Mouse (Mus musculus) CH12.LX (cell line): ENCODE data around the gene Ttll6. TPM values are rescaled to one million over a fixed set of nuclear protein-coding genes. Genes with fewer than 3 reads are reported as not detected.

Experiments used
- DNase-seq: peaks from one replicate; pipeline ENCODE4 v3.0.0-alpha.2; 2013; ENCODE audit errors: extremely low read depth
- H3K27ac ChIP-seq: 2 replicates; pipeline ENCODE4 v1.5.1; 2012; ENCODE audit warnings: low read depth, mild to moderate bottlenecking, control low read depth, moderate library complexity; ENCODE audit not compliant: insufficient read depth
- H3K27me3 ChIP-seq: replicated peaks from 2 replicates; pipeline ENCODE3; 2012; ENCODE audit warnings: inconsistent platforms
- H3K36me3 ChIP-seq, 2 experiments: replicated peaks in 1 of 2; 2 replicates each; pipeline versions ENCODE3 to v1.6.1; 2012; ENCODE audit warnings: inconsistent platforms in 1 of 2, low read length in 1 of 2, mild to moderate bottlenecking in 1 of 2, mixed read lengths in 1 of 2, moderate library complexity in 1 of 2; ENCODE audit not compliant: control insufficient read depth in 1 of 2, insufficient read depth in 1 of 2
- H3K4me1 ChIP-seq, 2 experiments: 2 replicates each; pipeline ENCODE4 v1.6.1; 2012; ENCODE audit warnings: inconsistent platforms in 1 of 2, moderate library complexity in 1 of 2; ENCODE audit not compliant: insufficient read depth in 2 of 2, control insufficient read depth in 1 of 2
- H3K4me2 ChIP-seq: 2 replicates; pipeline ENCODE4 v1.6.1; 2012; ENCODE audit warnings: low read depth, mild to moderate bottlenecking, control low read depth; ENCODE audit not compliant: poor library complexity, insufficient read depth, severe bottlenecking
- H3K4me3 ChIP-seq, 3 experiments: fragments of 150-350 bp in 1 of 3; sonication (generic) in 1 of 3; replicated peaks in 1 of 3; 2 replicates each; pipeline versions ENCODE3 to v1.5.1; 2011 to 2012; ENCODE audit warnings: low read depth in 2 of 3, low read length in 2 of 3, mild to moderate bottlenecking in 2 of 3, moderate library complexity in 2 of 3, control low read depth in 1 of 3, improper control_type of control experiment in 1 of 3, inconsistent platforms in 1 of 3, mixed read lengths in 1 of 3; ENCODE audit not compliant: poor library complexity in 1 of 3
- H3K79me2 ChIP-seq: replicated peaks from 2 replicates; pipeline ENCODE4 v1.6.1; 2012; ENCODE audit warnings: mild to moderate bottlenecking, moderate library complexity; ENCODE audit not compliant: control insufficient read depth, poor library complexity, insufficient read depth, severe bottlenecking; ENCODE audit errors: extremely low read depth
- H3K9ac ChIP-seq: 2 replicates; pipeline ENCODE4 v1.6.1; 2012; ENCODE audit warnings: low read depth, mild to moderate bottlenecking, control low read depth, moderate library complexity; ENCODE audit not compliant: insufficient read depth
- H3K9me3 ChIP-seq: replicated peaks from 2 replicates; pipeline ENCODE3; 2012; ENCODE audit warnings: low read length, inconsistent platforms, mixed read lengths
- BHLHE40 ChIP-seq: IDR thresholded peaks from 2 replicates; pipeline ENCODE4 v1.6.1; 2011; ENCODE audit warnings: mild to moderate bottlenecking, low read depth, low read length, improper control_type of control experiment
- CHD1 ChIP-seq: IDR thresholded peaks from 2 replicates; pipeline ENCODE4 v1.6.1; 2012; ENCODE audit warnings: low read depth, low read length, improper control_type of control experiment, inconsistent platforms
- CTCF ChIP-seq, 2 experiments: IDR thresholded peaks in 1 of 2; conservative IDR thresholded peaks in 1 of 2; 2 replicates each; pipeline ENCODE4 v1.5.1; 2011 to 2012; ENCODE audit warnings: low read depth in 2 of 2, low read length in 2 of 2, improper control_type of control experiment in 1 of 2, inconsistent platforms in 1 of 2, mild to moderate bottlenecking in 1 of 2, moderate library complexity in 1 of 2
- ELF1 ChIP-seq: IDR thresholded peaks from 2 replicates; pipeline ENCODE4 v1.6.1; 2014; ENCODE audit warnings: low read depth, mild to moderate bottlenecking, inconsistent platforms, low read length, improper control_type of control experiment
- EP300 ChIP-seq: IDR thresholded peaks from 2 replicates; pipeline ENCODE4 v1.6.1; 2011; ENCODE audit warnings: low read length, improper control_type of control experiment
- ETS1 ChIP-seq: conservative IDR thresholded peaks from 2 replicates; pipeline ENCODE4 v1.6.1; 2012; ENCODE audit warnings: low read depth, mild to moderate bottlenecking, inconsistent platforms, low read length, improper control_type of control experiment, moderate library complexity
- GABPA ChIP-seq: IDR thresholded peaks from 2 replicates; pipeline ENCODE4 v1.6.1; 2012; ENCODE audit warnings: low read depth, low read length, improper control_type of control experiment, inconsistent platforms; ENCODE audit not compliant: insufficient replicate concordance
- HCFC1 ChIP-seq: IDR thresholded peaks from 2 replicates; pipeline ENCODE4 v1.6.1; 2012; ENCODE audit warnings: low read depth, mild to moderate bottlenecking, inconsistent platforms, low read length, improper control_type of control experiment
- IRF4 ChIP-seq: IDR thresholded peaks from 2 replicates; pipeline ENCODE4 v1.6.1; 2014; ENCODE audit warnings: low read depth, mild to moderate bottlenecking, inconsistent platforms, low read length, improper control_type of control experiment
- JUN ChIP-seq: IDR thresholded peaks from 2 replicates; pipeline ENCODE4 v1.6.1; 2011; ENCODE audit warnings: low read depth, mild to moderate bottlenecking, low read length, improper control_type of control experiment, moderate library complexity; ENCODE audit not compliant: insufficient read depth
- KAT2A ChIP-seq: IDR thresholded peaks from 2 replicates; pipeline ENCODE4 v1.6.1; 2012; ENCODE audit warnings: low read length, improper control_type of control experiment, inconsistent platforms; ENCODE audit not compliant: insufficient replicate concordance
- MAFK ChIP-seq: IDR thresholded peaks from 2 replicates; pipeline ENCODE4 v1.6.1; 2011; ENCODE audit warnings: low read length, improper control_type of control experiment; ENCODE audit not compliant: insufficient replicate concordance
- MAX ChIP-seq: IDR thresholded peaks from 2 replicates; pipeline ENCODE4 v1.6.1; 2011; ENCODE audit warnings: low read length, improper control_type of control experiment
- MAZ ChIP-seq: IDR thresholded peaks from 2 replicates; pipeline ENCODE4 v1.6.1; 2012; ENCODE audit warnings: low read depth, mild to moderate bottlenecking, inconsistent platforms, low read length, improper control_type of control experiment, moderate library complexity
- MXI1 ChIP-seq: IDR thresholded peaks from 2 replicates; pipeline ENCODE4 v1.6.1; 2011; ENCODE audit warnings: mild to moderate bottlenecking, low read depth, low read length, improper control_type of control experiment
- MYC ChIP-seq: IDR thresholded peaks from 2 replicates; pipeline ENCODE4 v1.6.1; 2011; ENCODE audit warnings: low read depth, mild to moderate bottlenecking, improper control_type of control experiment, low read length
- NELFE ChIP-seq: IDR thresholded peaks from 2 replicates; pipeline ENCODE4 v1.6.1; 2011; ENCODE audit warnings: low read depth, low read length, improper control_type of control experiment
- NRF1 ChIP-seq: IDR thresholded peaks from 2 replicates; pipeline ENCODE4 v1.6.1; 2014; ENCODE audit warnings: low read depth, mild to moderate bottlenecking, inconsistent platforms, low read length, improper control_type of control experiment, moderate library complexity
- POLR2A ChIP-seq: IDR thresholded peaks from 2 replicates; pipeline ENCODE4 v1.6.1; 2011; ENCODE audit warnings: low read depth, mild to moderate bottlenecking, improper control_type of control experiment, low read length
- POLR2AphosphoS2 ChIP-seq: IDR thresholded peaks from 2 replicates; pipeline ENCODE4 v1.6.1; 2011; ENCODE audit warnings: low read depth, low read length, improper control_type of control experiment
- RCOR1 ChIP-seq: conservative IDR thresholded peaks from 2 replicates; pipeline ENCODE4 v1.6.1; 2012; ENCODE audit warnings: low read depth, mild to moderate bottlenecking, inconsistent platforms, low read length, improper control_type of control experiment
- SIN3A ChIP-seq: IDR thresholded peaks from 2 replicates; pipeline ENCODE4 v1.6.1; 2012; ENCODE audit warnings: low read length, improper control_type of control experiment, inconsistent platforms
- SMC3 ChIP-seq: IDR thresholded peaks from 2 replicates; pipeline ENCODE4 v1.6.1; 2011; ENCODE audit warnings: low read depth, low read length, improper control_type of control experiment
- TBP ChIP-seq: conservative IDR thresholded peaks from 2 replicates; pipeline ENCODE4 v1.6.1; 2011; ENCODE audit warnings: low read depth, low read length, improper control_type of control experiment
- UBTF ChIP-seq: IDR thresholded peaks from 2 replicates; pipeline ENCODE4 v1.6.1; 2012; ENCODE audit warnings: low read depth, mild to moderate bottlenecking, inconsistent platforms, low read length, improper control_type of control experiment, moderate library complexity
- USF1 ChIP-seq: IDR thresholded peaks from 2 replicates; pipeline ENCODE4 v1.6.1; 2014; ENCODE audit warnings: low read depth, mild to moderate bottlenecking, inconsistent platforms, low read length, improper control_type of control experiment
- ZC3H11A ChIP-seq: IDR thresholded peaks from 2 replicates; pipeline ENCODE4 v1.6.1; 2012; ENCODE audit warnings: low read depth, mild to moderate bottlenecking, inconsistent platforms, low read length, improper control_type of control experiment
- ZKSCAN1 ChIP-seq: IDR thresholded peaks from 2 replicates; pipeline ENCODE4 v1.6.1; 2012; ENCODE audit warnings: low read depth, inconsistent platforms, low read length, improper control_type of control experiment, borderline replicate concordance
- ZNF384 ChIP-seq: IDR thresholded peaks from 2 replicates; pipeline ENCODE4 v1.6.1; 2012; ENCODE audit warnings: low read depth, low read length, improper control_type of control experiment, inconsistent platforms
- dilution Hi-C: fragments of 300-500 bp; cut with MboI; formaldehyde crosslinking; loops from 2 replicates; pipeline ENCODE4 v1.14.3; 2020; ENCODE audit warnings: low sequenced_read_pairs; ENCODE audit not compliant: extremely low pct_unique_long_range_greater_than_20kb, extremely low pct_ligation_motif_present
- in situ Hi-C: fragments of 300-500 bp; cut with MboI; formaldehyde crosslinking; loops from 3 replicates; pipeline ENCODE4 v1.14.3; 2019; ENCODE audit warnings: low sequenced_read_pairs, low pct_ligation_motif_present, low pct_unique_long_range_greater_than_20kb, mixed read lengths
- polyA plus RNA-seq: library from polyadenylated mRNA; unstranded; fragments of >175 nt; gene quantifications from 2 replicates; pipeline ENCODE4 v1.2.1, GENCODE M21; 2012; ENCODE audit warnings: low read depth; ENCODE audit not compliant: insufficient read length
- total RNA-seq, 2 experiments: library from RNA; depleted of rRNA; stranded (reverse); fragments of 300-350 nt in 1 of 2; fragments of >200 nt in 1 of 2; gene quantifications; 2 replicates each; pipeline ENCODE4 v1.2.3; 2012 to 2014

The Ttll6 gene
- total and polyA plus RNA-seq, 3 experiments = 0.09 TPM; not detected in 2

GRCm38 (mm10) chr11:96202401-96203081 is 69.0 kb downstream of the Ttll6 start:
- Histone ChIP-seq H3K9me3 (no peaks in the 10 kb centered on the region), H3K27ac (no peak overlapping the region), H3K4me3 (no peak overlapping the region), H3K4me1 (peaks cover 0 to 38% of the 10 kb centered on the region in 2 experiments; a peak in 2 of 4 replicates), H3K36me3 (peaks cover 0 to 4% of the 10 kb centered on the region in 2 experiments), H3K79me2 (no peaks in the 10 kb centered on the region), H3K9ac (no peak overlapping the region), H3K4me2 (no peak overlapping the region), H3K27me3 (peaks cover under 1% of the 10 kb centered on the region)
- in situ Hi-C loops = no loop called here
- DNase-seq = no peak
- dilution Hi-C loops = no loop called here
- TF ChIP-seq MAFK (no peak), BHLHE40 (no peak), CTCF (conservative IDR thresholded peaks at IDR 0.05 in 1 of 2, IDR thresholded peaks at IDR 0.05 in 1 of 2; ENCODE audit: low read depth in 2 of 2, low read length in 2 of 2) (no peak), NELFE (no peak), MYC (no peak), HCFC1 (no peak), POLR2AphosphoS2 (no peak), JUN (no peak), ZKSCAN1 (no peak), NRF1 (no peak), UBTF (no peak), TBP (no peak), IRF4 (no peak), RCOR1 (no peak), EP300 (no peak), CHD1 (no peak), ZC3H11A (no peak), MAX (no peak), SMC3 (no peak), ETS1 (no peak)

GRCm38 (mm10) chr11:96203182-96203788 is 69.7 kb downstream of the Ttll6 start:
- dilution Hi-C loops (no loop called here), in situ Hi-C loops (no loop called here)
- TF ChIP-seq MXI1 (no peak), KAT2A (no peak), USF1 (no peak), EP300 (no peak), ZNF384 (no peak), NRF1 (no peak), SIN3A (no peak), GABPA (no peak), POLR2A (no peak), UBTF (no peak), ELF1 (no peak), NELFE (no peak), MAZ (no peak)
- no peaks in the 10 kb centered on the region for H3K79me2 ChIP-seq
- peaks cover 0 to under 1% of the 10 kb centered on the region in 2 experiments for H3K36me3 ChIP-seq
- no peak overlapping the region for H3K4me2 ChIP-seq
- no peak overlapping the region for H3K27ac ChIP-seq
- no peaks in the 10 kb centered on the region for H3K9me3 ChIP-seq
- H3K27me3 ChIP-seq = peaks cover 2% of the 10 kb centered on the region
- no peak overlapping the region for H3K9ac ChIP-seq
- peaks cover 0 to 31% of the 10 kb centered on the region in 2 experiments; a peak in 2 of 4 replicates for H3K4me1 ChIP-seq
- no peak for DNase-seq
- no peak overlapping the region for H3K4me3 ChIP-seq
